Mouse (Mus musculus): ENCODE results near the gene Tdp1. TPM values are rescaled to one million over a fixed set of nuclear protein-coding genes. Genes with fewer than 3 reads are reported as not detected.

The Tdp1 gene
- total RNA-seq, 1 experiment from 2014 or later, result 25.4 TPM

DNA sequence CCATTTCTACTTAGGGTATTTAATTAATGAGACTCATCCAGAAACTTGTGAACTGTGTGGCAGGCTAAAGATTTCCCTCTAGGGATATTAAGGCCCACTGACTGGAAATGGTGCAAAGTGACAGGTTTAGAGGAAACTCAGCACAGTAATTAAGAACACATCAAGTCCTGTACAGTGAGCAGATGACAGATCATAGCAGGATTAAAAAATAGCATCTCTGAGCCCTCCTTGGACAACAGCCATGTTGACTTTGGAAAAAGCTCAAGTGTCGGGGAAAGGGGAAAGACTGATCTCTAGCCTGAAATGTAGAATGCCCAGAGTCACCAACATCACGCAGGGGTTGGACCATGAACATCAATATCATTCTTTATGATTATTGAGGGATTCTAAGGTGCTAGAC lies 103.8 kb downstream of the Tdp1 start:
- ATAC-seq (replicated peaks; ENCODE audit: low read depth, poor library complexity, severe bottlenecking), result no peak

DNA sequence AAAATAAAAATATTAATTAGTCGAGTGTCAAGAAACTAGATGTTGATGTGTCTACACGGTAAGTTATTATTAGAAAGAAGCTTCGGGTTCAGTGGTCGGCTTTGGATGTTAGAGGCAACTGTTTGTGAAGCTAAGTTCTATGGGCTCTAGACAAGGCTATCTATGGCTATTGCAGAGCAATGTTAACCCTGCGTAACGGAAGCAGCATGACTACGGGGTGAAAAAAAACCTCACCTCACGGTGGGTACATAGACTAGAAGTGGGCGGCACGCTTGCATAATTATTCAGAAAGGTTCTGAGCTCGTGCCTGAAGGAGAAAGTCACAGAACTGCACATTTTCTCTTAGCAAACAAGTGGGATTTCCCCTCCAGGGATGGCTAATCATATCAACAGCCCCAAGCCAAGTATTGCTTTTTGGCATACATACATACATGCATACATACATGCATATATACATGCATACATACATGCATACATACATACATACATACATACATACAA lies 108.1 kb downstream of the Tdp1 start:
- ATAC-seq (replicated peaks; ENCODE audit: low read depth, poor library complexity, severe bottlenecking), result no peak

DNA sequence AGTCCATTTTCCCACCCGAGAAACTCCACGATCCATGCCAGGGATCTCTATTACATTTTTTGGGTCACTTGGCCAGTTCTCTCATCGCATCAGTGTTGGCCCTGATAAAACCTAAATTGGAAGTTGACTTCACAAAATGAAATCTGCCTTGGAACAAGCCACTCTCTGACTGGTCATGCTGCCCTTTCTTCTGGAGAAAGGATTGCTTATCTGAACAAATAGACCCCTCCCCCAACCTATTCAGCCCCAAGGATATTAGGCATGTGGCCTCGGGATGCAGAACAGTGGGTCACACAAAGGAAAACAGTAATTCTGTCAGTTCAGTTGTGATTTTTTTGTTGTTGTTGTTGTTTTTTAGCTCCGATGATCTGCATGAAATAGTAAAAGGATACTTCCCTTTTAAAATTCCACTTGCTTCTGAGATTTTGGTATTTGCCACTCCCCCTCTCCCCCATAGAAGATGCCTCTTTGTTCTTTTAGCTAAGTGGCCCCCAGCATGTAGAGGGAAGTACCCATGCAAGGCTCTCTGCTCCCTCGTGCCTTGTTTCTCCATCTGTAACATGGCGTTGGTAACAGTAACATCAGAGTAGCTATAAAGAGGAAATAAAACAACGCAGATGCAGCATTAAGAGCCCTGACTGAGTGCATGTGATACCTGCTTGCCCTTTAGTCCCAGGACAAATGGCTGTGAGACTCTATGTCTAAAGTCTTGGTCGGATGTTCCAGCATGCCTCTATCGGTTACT lies 109.0 kb downstream of the Tdp1 start:
- no peak for ATAC-seq (replicated peaks; ENCODE audit: low read depth, poor library complexity, severe bottlenecking)

DNA sequence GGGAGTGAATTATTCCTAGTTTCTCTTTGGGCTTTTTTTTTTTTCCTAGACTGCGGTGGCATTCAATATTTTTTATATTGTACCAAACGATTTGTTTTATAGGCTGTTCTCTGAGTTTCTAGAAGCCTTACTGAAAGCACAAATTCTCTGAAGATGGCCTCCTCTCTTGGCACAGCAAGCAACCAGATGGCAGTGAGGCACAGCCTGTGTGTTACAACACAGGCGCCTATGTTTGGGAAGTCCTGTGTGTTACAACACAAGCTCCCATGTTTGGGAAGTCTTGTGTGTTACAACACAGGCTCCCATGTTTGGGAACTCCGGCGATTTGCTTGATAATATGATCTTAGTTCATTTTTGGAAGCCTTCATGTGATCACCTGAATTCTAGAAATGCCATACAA lies 111.6 kb downstream of the Tdp1 start:
- ATAC-seq (replicated peaks; ENCODE audit: low read depth, poor library complexity, severe bottlenecking), result no peak

DNA sequence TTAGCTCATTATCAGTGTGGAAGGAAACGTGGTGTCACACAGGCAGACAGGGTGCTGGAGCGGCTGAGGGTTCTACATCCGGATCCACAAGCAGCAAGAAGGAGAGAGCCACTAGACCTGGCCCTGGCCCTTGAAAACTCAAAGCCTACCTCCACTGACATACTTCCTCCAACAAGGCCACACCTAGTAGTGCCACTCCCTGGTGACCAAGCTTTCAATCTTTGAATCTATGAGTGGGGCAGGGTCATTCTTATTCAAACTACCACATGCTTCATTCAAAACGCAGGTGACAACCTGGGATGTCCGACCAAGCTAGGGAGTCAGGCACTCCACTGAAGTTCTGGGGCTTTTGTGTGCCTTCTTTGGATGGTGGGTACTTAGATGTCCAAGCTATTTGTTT lies 115.4 kb downstream of the Tdp1 start:
- no peak for ATAC-seq (replicated peaks; ENCODE audit: low read depth, poor library complexity, severe bottlenecking)

DNA sequence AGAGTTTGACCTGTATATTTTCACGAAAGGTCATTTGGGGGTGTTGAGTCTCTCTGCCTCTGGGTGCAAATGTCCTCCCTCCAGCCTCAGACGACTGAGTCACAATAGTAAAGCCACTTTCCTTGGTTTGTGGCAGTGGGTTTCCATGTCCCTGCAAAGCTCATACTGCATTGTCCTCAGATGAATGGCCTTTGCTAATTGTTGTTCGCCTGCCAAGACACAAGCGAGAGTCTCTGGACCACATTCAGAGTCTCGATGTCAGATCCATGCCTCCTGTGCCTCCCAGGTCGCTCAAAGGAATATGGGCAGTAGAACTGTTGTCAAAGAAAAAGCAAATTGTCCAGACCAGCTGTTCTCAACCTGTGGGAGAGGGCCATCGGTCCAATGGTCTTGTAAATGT lies 116.1 kb downstream of the Tdp1 start:
- no peak for ATAC-seq (replicated peaks; ENCODE audit: low read depth, poor library complexity, severe bottlenecking)

DNA sequence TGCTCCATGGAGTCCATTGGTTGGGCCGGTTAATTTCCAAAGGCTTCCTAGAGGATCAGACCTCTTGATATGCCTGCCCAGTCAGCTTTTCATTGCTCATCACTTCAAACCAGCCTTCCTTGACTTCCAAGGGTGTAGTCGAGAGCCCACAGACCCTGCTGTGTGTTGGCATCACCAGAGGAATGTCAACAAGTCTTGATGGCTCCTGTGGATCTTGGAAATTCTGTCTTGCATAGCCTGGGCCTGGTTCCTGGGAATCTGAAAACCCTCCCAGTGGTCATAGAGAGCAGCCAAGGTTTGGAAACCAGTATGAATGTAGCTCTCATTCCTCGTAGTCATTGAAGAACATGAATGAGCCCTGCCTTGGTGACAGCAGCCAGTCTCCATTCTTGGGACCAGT lies 116.9 kb downstream of the Tdp1 start:
- no peak for ATAC-seq (replicated peaks; ENCODE audit: low read depth, poor library complexity, severe bottlenecking)

DNA sequence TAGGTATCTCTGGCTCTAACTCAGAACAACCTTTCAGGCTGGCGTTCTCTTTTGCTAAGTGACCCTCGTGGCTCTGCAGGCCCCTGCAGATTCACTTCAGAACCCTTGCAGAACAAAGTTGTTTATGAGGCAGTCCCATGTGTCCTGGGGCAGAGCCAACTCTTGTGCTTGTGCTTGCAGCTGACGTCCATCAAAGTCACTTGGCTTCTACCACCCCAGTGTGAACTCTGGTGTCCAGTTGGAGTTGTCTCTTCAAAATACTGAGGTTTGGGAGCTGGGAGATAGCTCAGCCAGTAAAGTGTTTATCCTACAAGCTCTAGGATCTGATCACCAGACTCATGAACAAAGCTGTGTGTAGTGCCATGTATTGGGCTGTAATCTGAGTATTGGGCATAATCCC lies 117.6 kb downstream of the Tdp1 start:
- ATAC-seq (replicated peaks; ENCODE audit: low read depth, poor library complexity, severe bottlenecking), result no peak

DNA sequence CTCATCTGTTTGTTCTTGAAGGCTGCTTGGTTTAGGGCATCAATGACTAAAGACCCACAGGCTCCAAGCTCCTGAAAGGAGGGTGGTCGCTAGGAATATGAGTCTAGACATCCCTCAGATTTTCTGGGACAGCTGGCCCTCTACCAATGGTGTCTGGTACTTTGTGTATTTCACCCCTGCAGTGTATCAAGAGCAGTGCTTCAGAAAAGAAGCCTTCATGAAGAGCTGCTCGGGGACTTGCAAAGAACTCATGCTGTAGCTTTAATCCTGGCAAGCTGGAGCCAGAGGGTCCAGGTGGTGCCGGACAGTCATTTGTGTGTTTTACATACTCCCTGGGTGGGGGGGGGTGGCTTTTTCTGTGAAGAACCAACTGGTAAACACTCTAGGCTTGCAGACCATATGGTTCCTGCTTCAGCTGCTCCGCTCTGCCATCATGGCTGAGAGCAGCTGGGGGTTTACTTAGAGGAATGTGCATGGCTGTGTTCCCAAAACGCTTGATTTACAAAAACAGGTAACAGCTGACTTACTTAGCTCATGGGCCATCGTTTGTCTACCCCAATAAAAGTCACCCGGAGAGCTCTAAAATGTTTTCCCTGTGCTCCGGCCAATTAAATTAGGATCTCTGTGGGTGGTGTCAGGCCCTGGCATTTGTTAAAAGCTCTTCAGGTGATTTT lies 118.7 kb downstream of the Tdp1 start:
- no peak for ATAC-seq (replicated peaks; ENCODE audit: low read depth, poor library complexity, severe bottlenecking)

Other genes starting within 250 kb of the Tdp1 start
- 4.9 and 6.3 TPM in 2 replicates for gene Efcab11, start 78 bp upstream of the Tdp1 start, total RNA-seq (2017)
- gene Kcnk13, start 80.0 kb downstream of the Tdp1 start, total RNA-seq (2017), result not detected in 2 replicates
- gene Psmc1, start 225.6 kb downstream of the Tdp1 start, total RNA-seq (2017), result 258 and 298 TPM in 2 replicates

Measured in common myeloid progenitor, adult 5-6 weeks (primary cell).